Mouse (Mus musculus) bone marrow macrophage, adult 2 months (primary cell): ENCODE results near the gene Fam136a. TPM values are rescaled to one million over a fixed set of nuclear protein-coding genes. Genes with fewer than 3 reads are reported as not detected.
"Not testable (repeated sequence)": the region's sequence is repeated elsewhere in the genome, so short reads cannot be mapped to it uniquely, and the experiment has no call there.

Experiments used
- H3K27ac ChIP-seq: 2 replicates; pipeline ENCODE4 v1.5.1; 2012; ENCODE audit warnings: low read depth, low read length; ENCODE audit not compliant: insufficient read depth
- H3K4me1 ChIP-seq: 2 replicates; pipeline ENCODE4 v1.6.1; 2012; ENCODE audit warnings: low read length; ENCODE audit not compliant: control insufficient read depth, insufficient read depth
- H3K4me3 ChIP-seq: 2 replicates; pipeline ENCODE4 v1.5.1; 2012; ENCODE audit warnings: mild to moderate bottlenecking, low read length, moderate library complexity; ENCODE audit not compliant: insufficient read depth
- CTCF ChIP-seq: IDR thresholded peaks from 2 replicates; pipeline ENCODE4 v1.5.1; 2012; ENCODE audit warnings: low read depth, mild to moderate bottlenecking, low read length, moderate library complexity
- POLR2A ChIP-seq: IDR thresholded peaks from 2 replicates; pipeline ENCODE4 v1.6.1; 2012; ENCODE audit warnings: mild to moderate bottlenecking, low read depth, low read length, borderline replicate concordance
- polyA plus RNA-seq: library from polyadenylated mRNA; stranded (reverse); fragments of >200 nt; gene quantifications from 2 replicates; pipeline ENCODE4 v1.2.4, GENCODE M21; 2012; ENCODE audit not compliant: missing spikeins, insufficient read depth, insufficient read length

Fam136a gene
- polyA plus RNA-seq, 1 experiment: 11.0 TPM

DNA sequence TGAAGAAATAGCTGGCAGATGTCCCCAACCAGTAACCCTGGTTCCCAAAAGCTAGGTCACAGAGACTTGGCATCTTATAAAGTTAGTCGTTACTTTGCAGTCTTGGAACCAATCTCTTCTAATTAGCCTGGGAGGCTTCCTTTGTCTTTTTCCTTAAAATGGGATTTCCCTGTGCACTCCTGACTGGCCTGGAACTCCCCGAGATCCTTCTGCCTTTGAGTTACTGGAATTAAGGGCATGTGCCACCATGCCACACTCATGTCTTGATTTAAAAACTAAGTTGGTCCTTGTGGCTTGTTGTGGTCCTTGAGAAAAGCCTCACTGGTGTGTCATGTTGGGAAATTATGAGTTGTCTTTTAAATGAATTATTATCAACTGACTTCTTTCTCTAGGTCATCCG is 12.9 kb downstream of the Fam136a start:
- TF ChIP-seq CTCF (no peak), POLR2A (no peak)
- no peak overlapping the region for H3K4me3 ChIP-seq
- no peak overlapping the region for H3K27ac ChIP-seq
- peaks cover 2% of the 10 kb centered on the region; the same call in 1 of the 2 replicates for H3K4me1 ChIP-seq

DNA sequence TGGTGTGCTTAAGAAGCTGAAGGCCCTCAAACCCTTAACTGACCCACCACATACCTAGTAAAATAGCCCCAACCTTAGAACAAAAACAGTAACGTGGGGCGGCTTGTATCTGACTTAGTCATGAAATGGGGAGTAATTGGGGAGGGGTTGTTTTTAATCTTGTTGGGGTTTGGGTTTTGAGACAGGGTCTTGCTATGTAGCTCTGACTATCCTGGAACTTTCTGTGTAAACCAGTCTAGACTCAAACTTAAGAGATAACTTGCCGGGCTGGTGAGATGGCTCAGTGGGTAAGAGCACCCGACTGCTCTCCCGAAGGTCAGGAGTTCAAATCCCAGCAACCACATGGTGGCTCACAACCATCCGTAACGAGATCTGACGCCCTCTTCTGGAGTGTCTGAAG is 14.7 kb downstream of the Fam136a start:
- not testable (repeated sequence) for H3K4me1 ChIP-seq, H3K4me3 ChIP-seq, H3K27ac ChIP-seq

DNA sequence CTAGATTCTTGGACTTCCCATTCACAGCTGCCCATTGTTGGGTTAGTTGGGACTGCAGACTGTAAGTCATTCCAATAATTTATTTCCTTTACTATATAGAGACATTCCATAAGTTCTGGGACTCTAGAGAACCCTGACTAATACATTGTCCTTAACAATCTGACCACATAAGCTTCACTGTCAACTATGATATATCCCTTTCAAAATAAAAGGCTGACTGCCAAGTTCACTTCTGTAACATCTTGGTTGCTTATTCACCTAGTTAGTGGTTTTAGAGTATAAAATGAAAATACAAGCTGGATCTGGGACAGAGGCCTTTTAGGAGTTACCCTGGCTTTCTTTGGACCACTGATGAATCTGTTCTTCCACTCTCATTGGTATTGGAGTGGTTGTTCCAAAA is 17.1 kb downstream of the Fam136a start:
- H3K4me3 ChIP-seq: no peak overlapping the region
- TF ChIP-seq CTCF (no peak), POLR2A (no peak)
- H3K27ac ChIP-seq: no peak overlapping the region
- no peaks in the 10 kb centered on the region for H3K4me1 ChIP-seq

DNA sequence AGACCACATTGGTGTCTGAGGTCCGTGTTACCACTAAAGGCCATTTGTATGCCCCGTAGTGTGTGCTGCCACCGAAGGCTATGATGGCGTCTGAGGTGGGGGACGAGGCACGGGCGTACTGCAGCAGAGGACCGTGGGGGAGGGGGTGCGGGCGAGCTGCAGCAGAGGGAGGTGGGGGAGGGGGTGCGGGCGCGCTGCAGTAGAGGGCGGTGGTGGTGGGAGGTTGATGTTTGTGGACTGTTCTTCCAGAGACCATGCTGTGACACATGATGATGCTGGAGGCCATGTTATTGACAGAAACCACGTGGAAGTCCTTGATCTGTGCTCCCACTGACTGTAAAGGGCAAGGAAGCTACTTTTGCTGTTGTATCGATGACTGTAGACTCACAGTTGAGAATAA is 17.9 kb downstream of the Fam136a start:
- Histone ChIP-seq H3K4me1 (no peaks in the 10 kb centered on the region), H3K27ac (no peak overlapping the region), H3K4me3 (no peak overlapping the region)
- TF ChIP-seq POLR2A: no peak
- no peak for TF ChIP-seq CTCF

DNA sequence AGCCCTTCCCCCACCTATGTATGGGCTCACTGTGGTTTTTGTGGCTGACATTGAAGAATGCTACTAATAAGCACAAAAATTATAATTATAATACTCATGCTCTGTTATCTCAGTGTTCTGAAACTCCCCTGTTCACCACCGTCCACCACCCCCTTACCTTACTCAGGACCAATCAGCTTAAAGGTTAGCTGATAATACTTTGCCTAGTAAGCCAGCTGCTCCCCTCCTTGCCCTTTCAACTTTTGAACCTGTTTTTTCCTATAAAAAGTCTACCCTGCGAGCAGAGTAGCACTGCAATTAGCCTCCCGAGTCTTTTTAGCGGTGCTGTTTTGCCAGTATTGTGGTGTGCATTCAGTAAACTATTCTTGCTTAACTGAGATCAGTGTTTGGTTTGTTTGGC is 19.2 kb downstream of the Fam136a start:
- no peaks in the 10 kb centered on the region for H3K4me1 ChIP-seq
- no peak overlapping the region for H3K27ac ChIP-seq
- TF ChIP-seq CTCF (no peak), POLR2A (no peak)
- H3K4me3 ChIP-seq: no peak overlapping the region

DNA sequence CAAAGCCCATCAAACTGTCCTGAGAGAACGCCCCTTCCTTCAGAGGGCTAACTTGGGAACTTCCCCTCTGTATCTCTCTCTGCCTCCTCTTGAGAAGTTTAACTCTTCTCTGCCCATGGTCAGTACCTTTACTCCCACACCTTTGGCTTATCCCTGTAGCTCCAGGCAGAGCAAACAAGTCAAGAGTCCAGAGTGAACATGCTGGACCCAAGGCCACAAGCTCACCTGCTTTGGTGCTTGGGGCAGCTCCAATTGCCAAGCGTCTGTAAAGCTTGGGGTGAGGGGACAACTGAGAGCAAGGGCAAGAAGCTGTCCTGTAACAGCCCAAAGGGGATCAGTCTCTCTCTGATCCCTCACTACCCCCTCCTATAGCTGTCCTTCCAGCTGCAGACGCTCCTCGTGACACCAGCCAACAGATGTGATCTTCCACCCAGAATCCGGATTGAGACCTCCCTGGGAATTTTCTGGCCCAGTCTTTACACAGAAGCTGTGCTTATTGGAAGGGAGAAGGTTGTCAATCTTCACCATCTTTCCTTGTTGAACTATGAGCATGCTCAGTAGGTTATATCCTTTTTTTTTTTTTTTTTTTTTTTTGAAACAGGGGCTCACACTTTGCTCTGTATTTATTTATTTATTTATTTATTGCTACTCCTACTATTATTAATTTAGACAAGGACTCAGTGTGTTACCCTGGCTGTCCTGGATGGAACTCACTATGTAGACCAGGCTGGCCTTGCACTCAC is 20.1 kb downstream of the Fam136a start:
- H3K4me3 ChIP-seq: no peak overlapping the region
- H3K27ac ChIP-seq: no peak overlapping the region
- TF ChIP-seq CTCF (no peak), POLR2A (no peak)
- H3K4me1 ChIP-seq: no peaks in the 10 kb centered on the region

DNA sequence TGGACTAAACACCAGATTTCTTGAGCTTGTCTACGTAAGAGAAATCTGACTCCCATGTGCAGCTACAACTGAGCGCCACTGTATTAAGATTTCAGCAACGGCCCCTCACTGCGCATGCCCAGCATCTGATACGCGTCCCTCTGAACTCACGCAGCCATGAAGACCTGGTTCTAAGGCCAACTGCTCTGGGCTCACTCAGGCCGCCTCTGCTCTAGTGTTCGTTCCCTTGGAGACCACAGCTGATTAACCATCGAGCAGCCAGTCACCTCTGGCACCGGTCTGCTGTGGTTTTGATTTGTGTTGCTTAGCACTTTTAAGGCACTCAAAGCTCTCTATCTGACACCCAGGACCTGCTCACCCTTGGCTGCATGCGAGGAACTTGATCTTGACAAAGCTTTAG is 21.9 kb downstream of the Fam136a start:
- H3K4me1 ChIP-seq: no peaks in the 10 kb centered on the region
- no peak overlapping the region for H3K27ac ChIP-seq
- TF ChIP-seq POLR2A: no peak
- TF ChIP-seq CTCF: no peak
- H3K4me3 ChIP-seq: no peak overlapping the region

DNA sequence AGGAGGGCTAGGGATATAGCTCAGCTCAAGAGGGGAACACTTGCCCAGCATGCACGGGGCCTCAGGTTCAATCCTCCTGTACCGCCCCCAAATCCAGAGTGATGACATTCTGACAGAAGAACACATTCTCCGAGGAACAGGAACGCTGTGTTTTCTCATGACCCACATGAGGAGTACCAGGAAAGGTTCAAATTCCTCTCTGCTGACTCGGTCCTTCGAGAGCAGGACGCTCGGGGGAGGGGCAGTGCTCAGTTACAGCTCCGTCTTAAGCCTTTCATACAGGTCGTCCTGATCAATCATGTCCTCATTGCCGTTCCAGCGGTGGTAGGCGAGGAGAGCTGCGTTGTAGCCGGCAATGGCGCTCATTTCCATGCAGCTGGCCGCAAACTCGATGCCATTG is 23.0 kb downstream of the Fam136a start:
- Histone ChIP-seq H3K27ac (no peak overlapping the region), H3K4me3 (no peak overlapping the region), H3K4me1 (no peaks in the 10 kb centered on the region)
- TF ChIP-seq POLR2A (no peak), CTCF (no peak)

DNA sequence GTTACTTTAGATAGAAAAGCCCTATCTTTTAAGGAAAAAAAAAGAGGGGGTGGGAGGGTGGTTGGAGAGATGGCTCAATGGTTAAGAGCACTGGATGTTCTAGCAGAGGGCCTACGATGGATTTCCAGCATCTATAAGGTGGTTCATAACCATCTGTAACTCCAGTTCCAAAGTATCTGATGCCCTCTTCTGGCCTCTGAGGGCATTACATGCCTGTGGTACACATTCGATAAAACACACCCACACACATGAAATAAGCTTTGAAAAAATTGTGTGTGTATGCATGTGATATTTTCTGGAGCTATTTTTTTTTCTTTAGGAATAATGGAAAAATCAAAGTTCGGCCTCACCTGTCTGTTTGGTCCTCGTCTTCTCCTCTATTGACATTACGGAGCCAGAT is 25.9 kb downstream of the Fam136a start:
- H3K4me3 ChIP-seq: no peak overlapping the region
- peaks cover 7% of the 10 kb centered on the region for H3K4me1 ChIP-seq
- no peak for TF ChIP-seq POLR2A
- no peak overlapping the region for H3K27ac ChIP-seq

DNA sequence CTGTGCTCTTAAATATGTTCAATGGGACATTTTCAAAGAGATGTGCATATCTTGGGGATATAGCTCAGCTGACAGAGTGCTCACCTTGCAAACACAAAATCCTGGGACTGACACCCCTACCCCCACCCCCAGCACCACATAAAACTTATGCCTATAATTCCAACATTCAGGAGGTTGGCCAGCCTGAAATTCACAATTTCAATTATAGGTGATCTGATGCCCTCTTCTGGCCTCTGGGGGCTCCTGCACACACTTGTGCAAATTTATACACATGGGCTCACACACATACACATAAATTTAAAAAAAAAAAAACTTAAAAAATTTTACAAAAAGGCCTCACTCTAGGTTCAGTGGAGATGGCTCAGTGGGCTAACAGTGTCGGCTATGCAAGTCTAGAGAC is 27.7 kb downstream of the Fam136a start:
- H3K27ac ChIP-seq: no peak overlapping the region
- no peak for TF ChIP-seq POLR2A
- no peak for TF ChIP-seq CTCF
- peaks cover 13% of the 10 kb centered on the region for H3K4me1 ChIP-seq
- H3K4me3 ChIP-seq: no peak overlapping the region

DNA sequence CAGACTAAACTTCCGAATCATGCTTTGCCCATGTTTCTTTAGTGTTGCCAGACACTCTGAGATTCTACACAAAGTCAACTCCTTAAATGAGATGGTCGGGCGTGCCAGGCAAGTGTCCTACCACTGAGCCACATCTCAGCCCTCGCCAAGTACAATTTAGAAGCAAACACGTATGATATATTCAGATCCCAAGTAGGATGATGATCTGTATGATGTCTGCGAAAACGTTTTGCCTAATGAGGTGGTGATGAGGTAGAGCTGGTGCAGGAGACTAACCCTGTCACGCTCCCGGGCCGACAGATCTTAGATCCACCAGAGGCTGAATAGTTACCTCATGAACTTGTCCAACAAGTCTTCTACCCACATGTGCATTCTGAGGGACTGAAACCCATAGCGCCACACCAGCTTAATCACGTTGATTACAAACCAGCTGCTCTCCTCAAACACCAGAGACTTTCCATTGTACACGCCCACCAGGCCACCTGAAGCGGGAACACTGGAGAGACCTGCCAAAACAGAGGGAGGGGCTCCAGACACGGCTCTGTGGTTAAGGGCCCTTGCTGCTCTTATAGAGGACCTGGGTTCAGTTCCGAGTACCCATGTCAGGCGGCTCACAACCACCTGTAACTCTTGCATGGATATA is 28.8 kb downstream of the Fam136a start:
- TF ChIP-seq POLR2A: no peak
- TF ChIP-seq CTCF: no peak
- H3K27ac ChIP-seq: no peak overlapping the region
- H3K4me3 ChIP-seq: no peak overlapping the region
- peaks cover 18% of the 10 kb centered on the region for H3K4me1 ChIP-seq
